Mouse (Mus musculus) CH12.LX (cell line): Measurements from ENCODE around the gene B3gnt7. TPM values are rescaled to one million over a fixed set of nuclear protein-coding genes. Genes with fewer than 3 reads are reported as not detected.

ENCODE experiments used
- DNase-seq: peaks from one replicate; pipeline ENCODE4 v3.0.0-alpha.2; 2013; ENCODE audit errors: extremely low read depth
- H3K27ac ChIP-seq: 2 replicates; pipeline ENCODE4 v1.5.1; 2012; ENCODE audit warnings: low read depth, mild to moderate bottlenecking, control low read depth, moderate library complexity; ENCODE audit not compliant: insufficient read depth
- H3K27me3 ChIP-seq: replicated peaks from 2 replicates; pipeline ENCODE3; 2012; ENCODE audit warnings: inconsistent platforms
- H3K36me3 ChIP-seq, 2 experiments: replicated peaks in 1 of 2; 2 replicates each; pipeline versions ENCODE3 to v1.6.1; 2012; ENCODE audit warnings: inconsistent platforms in 1 of 2, low read length in 1 of 2, mild to moderate bottlenecking in 1 of 2, mixed read lengths in 1 of 2, moderate library complexity in 1 of 2; ENCODE audit not compliant: control insufficient read depth in 1 of 2, insufficient read depth in 1 of 2
- H3K4me1 ChIP-seq, 2 experiments: 2 replicates each; pipeline ENCODE4 v1.6.1; 2012; ENCODE audit warnings: inconsistent platforms in 1 of 2, moderate library complexity in 1 of 2; ENCODE audit not compliant: insufficient read depth in 2 of 2, control insufficient read depth in 1 of 2
- H3K4me2 ChIP-seq: 2 replicates; pipeline ENCODE4 v1.6.1; 2012; ENCODE audit warnings: low read depth, mild to moderate bottlenecking, control low read depth; ENCODE audit not compliant: poor library complexity, insufficient read depth, severe bottlenecking
- H3K4me3 ChIP-seq, 3 experiments: fragments of 150-350 bp in 1 of 3; sonication (generic) in 1 of 3; replicated peaks in 1 of 3; 2 replicates each; pipeline versions ENCODE3 to v1.5.1; 2011 to 2012; ENCODE audit warnings: low read depth in 2 of 3, low read length in 2 of 3, mild to moderate bottlenecking in 2 of 3, moderate library complexity in 2 of 3, control low read depth in 1 of 3, improper control_type of control experiment in 1 of 3, inconsistent platforms in 1 of 3, mixed read lengths in 1 of 3; ENCODE audit not compliant: poor library complexity in 1 of 3
- H3K79me2 ChIP-seq: replicated peaks from 2 replicates; pipeline ENCODE4 v1.6.1; 2012; ENCODE audit warnings: mild to moderate bottlenecking, moderate library complexity; ENCODE audit not compliant: control insufficient read depth, poor library complexity, insufficient read depth, severe bottlenecking; ENCODE audit errors: extremely low read depth
- H3K9ac ChIP-seq: 2 replicates; pipeline ENCODE4 v1.6.1; 2012; ENCODE audit warnings: low read depth, mild to moderate bottlenecking, control low read depth, moderate library complexity; ENCODE audit not compliant: insufficient read depth
- H3K9me3 ChIP-seq: replicated peaks from 2 replicates; pipeline ENCODE3; 2012; ENCODE audit warnings: low read length, inconsistent platforms, mixed read lengths
- BHLHE40 ChIP-seq: IDR thresholded peaks from 2 replicates; pipeline ENCODE4 v1.6.1; 2011; ENCODE audit warnings: mild to moderate bottlenecking, low read depth, low read length, improper control_type of control experiment
- CHD1 ChIP-seq: IDR thresholded peaks from 2 replicates; pipeline ENCODE4 v1.6.1; 2012; ENCODE audit warnings: low read depth, low read length, improper control_type of control experiment, inconsistent platforms
- E2F4 ChIP-seq: IDR thresholded peaks from 2 replicates; pipeline ENCODE4 v1.6.1; 2011; ENCODE audit warnings: low read depth, low read length, improper control_type of control experiment; ENCODE audit not compliant: insufficient replicate concordance
- ETS1 ChIP-seq: conservative IDR thresholded peaks from 2 replicates; pipeline ENCODE4 v1.6.1; 2012; ENCODE audit warnings: low read depth, mild to moderate bottlenecking, inconsistent platforms, low read length, improper control_type of control experiment, moderate library complexity
- GABPA ChIP-seq: IDR thresholded peaks from 2 replicates; pipeline ENCODE4 v1.6.1; 2012; ENCODE audit warnings: low read depth, low read length, improper control_type of control experiment, inconsistent platforms; ENCODE audit not compliant: insufficient replicate concordance
- HCFC1 ChIP-seq: IDR thresholded peaks from 2 replicates; pipeline ENCODE4 v1.6.1; 2012; ENCODE audit warnings: low read depth, mild to moderate bottlenecking, inconsistent platforms, low read length, improper control_type of control experiment
- IRF4 ChIP-seq: IDR thresholded peaks from 2 replicates; pipeline ENCODE4 v1.6.1; 2014; ENCODE audit warnings: low read depth, mild to moderate bottlenecking, inconsistent platforms, low read length, improper control_type of control experiment
- JUN ChIP-seq: IDR thresholded peaks from 2 replicates; pipeline ENCODE4 v1.6.1; 2011; ENCODE audit warnings: low read depth, mild to moderate bottlenecking, low read length, improper control_type of control experiment, moderate library complexity; ENCODE audit not compliant: insufficient read depth
- JUND ChIP-seq: conservative IDR thresholded peaks from 2 replicates; pipeline ENCODE4 v1.6.1; 2011; ENCODE audit warnings: low read depth, low read length, improper control_type of control experiment
- MAFK ChIP-seq: IDR thresholded peaks from 2 replicates; pipeline ENCODE4 v1.6.1; 2011; ENCODE audit warnings: low read length, improper control_type of control experiment; ENCODE audit not compliant: insufficient replicate concordance
- MAX ChIP-seq: IDR thresholded peaks from 2 replicates; pipeline ENCODE4 v1.6.1; 2011; ENCODE audit warnings: low read length, improper control_type of control experiment
- MAZ ChIP-seq: IDR thresholded peaks from 2 replicates; pipeline ENCODE4 v1.6.1; 2012; ENCODE audit warnings: low read depth, mild to moderate bottlenecking, inconsistent platforms, low read length, improper control_type of control experiment, moderate library complexity
- MEF2A ChIP-seq: IDR thresholded peaks from 2 replicates; pipeline ENCODE4 v1.6.1; 2014; ENCODE audit warnings: low read depth, mild to moderate bottlenecking, inconsistent platforms, low read length, improper control_type of control experiment, borderline replicate concordance
- MYC ChIP-seq: IDR thresholded peaks from 2 replicates; pipeline ENCODE4 v1.6.1; 2011; ENCODE audit warnings: low read depth, mild to moderate bottlenecking, improper control_type of control experiment, low read length
- NELFE ChIP-seq: IDR thresholded peaks from 2 replicates; pipeline ENCODE4 v1.6.1; 2011; ENCODE audit warnings: low read depth, low read length, improper control_type of control experiment
- NRF1 ChIP-seq: IDR thresholded peaks from 2 replicates; pipeline ENCODE4 v1.6.1; 2014; ENCODE audit warnings: low read depth, mild to moderate bottlenecking, inconsistent platforms, low read length, improper control_type of control experiment, moderate library complexity
- PAX5 ChIP-seq: IDR thresholded peaks from 2 replicates; pipeline ENCODE4 v1.6.1; 2012; ENCODE audit warnings: low read length, inconsistent platforms, mixed read lengths
- POLR2A ChIP-seq: IDR thresholded peaks from 2 replicates; pipeline ENCODE4 v1.6.1; 2011; ENCODE audit warnings: low read depth, mild to moderate bottlenecking, improper control_type of control experiment, low read length
- POLR2AphosphoS2 ChIP-seq: IDR thresholded peaks from 2 replicates; pipeline ENCODE4 v1.6.1; 2011; ENCODE audit warnings: low read depth, low read length, improper control_type of control experiment
- RAD21 ChIP-seq: IDR thresholded peaks from 2 replicates; pipeline ENCODE4 v1.6.1; 2011; ENCODE audit warnings: low read depth, mild to moderate bottlenecking, low read length, improper control_type of control experiment, moderate library complexity
- RCOR1 ChIP-seq: conservative IDR thresholded peaks from 2 replicates; pipeline ENCODE4 v1.6.1; 2012; ENCODE audit warnings: low read depth, mild to moderate bottlenecking, inconsistent platforms, low read length, improper control_type of control experiment
- SMC3 ChIP-seq: IDR thresholded peaks from 2 replicates; pipeline ENCODE4 v1.6.1; 2011; ENCODE audit warnings: low read depth, low read length, improper control_type of control experiment
- TBP ChIP-seq: conservative IDR thresholded peaks from 2 replicates; pipeline ENCODE4 v1.6.1; 2011; ENCODE audit warnings: low read depth, low read length, improper control_type of control experiment
- TCF12 ChIP-seq: IDR thresholded peaks from 2 replicates; pipeline ENCODE4 v1.6.1; 2014; ENCODE audit warnings: low read depth, mild to moderate bottlenecking, inconsistent platforms, low read length, improper control_type of control experiment
- USF1 ChIP-seq: IDR thresholded peaks from 2 replicates; pipeline ENCODE4 v1.6.1; 2014; ENCODE audit warnings: low read depth, mild to moderate bottlenecking, inconsistent platforms, low read length, improper control_type of control experiment
- USF2 ChIP-seq: conservative IDR thresholded peaks from 2 replicates; pipeline ENCODE4 v1.6.1; 2011; ENCODE audit warnings: low read depth, low read length, improper control_type of control experiment
- ZC3H11A ChIP-seq: IDR thresholded peaks from 2 replicates; pipeline ENCODE4 v1.6.1; 2012; ENCODE audit warnings: low read depth, mild to moderate bottlenecking, inconsistent platforms, low read length, improper control_type of control experiment
- ZKSCAN1 ChIP-seq: IDR thresholded peaks from 2 replicates; pipeline ENCODE4 v1.6.1; 2012; ENCODE audit warnings: low read depth, inconsistent platforms, low read length, improper control_type of control experiment, borderline replicate concordance
- ZMIZ1 ChIP-seq: IDR thresholded peaks from 2 replicates; pipeline ENCODE4 v1.6.1; 2012; ENCODE audit warnings: low read depth, mild to moderate bottlenecking, inconsistent platforms, low read length, improper control_type of control experiment
- ZNF384 ChIP-seq: IDR thresholded peaks from 2 replicates; pipeline ENCODE4 v1.6.1; 2012; ENCODE audit warnings: low read depth, low read length, improper control_type of control experiment, inconsistent platforms
- dilution Hi-C: fragments of 300-500 bp; cut with MboI; formaldehyde crosslinking; loops from 2 replicates; pipeline ENCODE4 v1.14.3; 2020; ENCODE audit warnings: low sequenced_read_pairs; ENCODE audit not compliant: extremely low pct_unique_long_range_greater_than_20kb, extremely low pct_ligation_motif_present
- in situ Hi-C: fragments of 300-500 bp; cut with MboI; formaldehyde crosslinking; loops from 3 replicates; pipeline ENCODE4 v1.14.3; 2019; ENCODE audit warnings: low sequenced_read_pairs, low pct_ligation_motif_present, low pct_unique_long_range_greater_than_20kb, mixed read lengths
- polyA plus RNA-seq: library from polyadenylated mRNA; unstranded; fragments of >175 nt; gene quantifications from 2 replicates; pipeline ENCODE4 v1.2.1, GENCODE M21; 2012; ENCODE audit warnings: low read depth; ENCODE audit not compliant: insufficient read length
- total RNA-seq, 2 experiments: library from RNA; depleted of rRNA; stranded (reverse); fragments of 300-350 nt in 1 of 2; fragments of >200 nt in 1 of 2; gene quantifications; 2 replicates each; pipeline ENCODE4 v1.2.3; 2012 to 2014

Gene B3gnt7
- total and polyA plus RNA-seq, 3 experiments = 0.17 TPM; not detected in 2

DNA sequence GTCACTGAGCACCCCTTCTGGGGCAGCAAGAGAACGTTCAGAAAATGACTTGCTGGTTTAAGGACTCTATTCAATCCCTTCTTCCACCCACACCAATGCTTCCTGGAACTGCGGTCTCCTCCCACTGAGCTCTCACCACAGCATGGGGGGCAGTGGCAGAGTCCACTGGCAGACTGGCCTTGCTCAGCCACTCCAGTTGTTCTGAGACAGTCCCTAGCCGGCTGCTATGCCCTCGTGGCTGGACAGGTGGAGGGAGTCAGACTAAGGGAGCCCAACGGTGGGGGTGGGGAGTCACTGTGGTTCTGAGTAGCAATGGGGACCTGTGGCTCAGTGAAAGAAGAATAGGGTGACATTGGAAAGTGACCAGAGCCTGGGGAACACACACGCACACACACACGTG lies 1.9 kb upstream of the B3gnt7 start:
- in situ Hi-C loops = no loop called here
- DNase-seq = no peak
- Histone ChIP-seq H3K4me2 (no peak overlapping the region), H3K4me1 (peaks cover 16 to 25% of the 10 kb centered on the region in 2 experiments), H3K9me3 (no peaks in the 10 kb centered on the region), H3K9ac (no peak overlapping the region), H3K27me3 (no peaks in the 10 kb centered on the region), H3K79me2 (no peaks in the 10 kb centered on the region), H3K36me3 (no peaks in the 10 kb centered on the region), H3K4me3 (no peak overlapping the region), H3K27ac (no peak overlapping the region)
- TF ChIP-seq MAZ (no peak), RCOR1 (no peak), ZNF384 (no peak), MYC (no peak), GABPA (no peak), NRF1 (no peak), USF2 (no peak), RAD21 (no peak)
- dilution Hi-C loops = no loop called here

DNA sequence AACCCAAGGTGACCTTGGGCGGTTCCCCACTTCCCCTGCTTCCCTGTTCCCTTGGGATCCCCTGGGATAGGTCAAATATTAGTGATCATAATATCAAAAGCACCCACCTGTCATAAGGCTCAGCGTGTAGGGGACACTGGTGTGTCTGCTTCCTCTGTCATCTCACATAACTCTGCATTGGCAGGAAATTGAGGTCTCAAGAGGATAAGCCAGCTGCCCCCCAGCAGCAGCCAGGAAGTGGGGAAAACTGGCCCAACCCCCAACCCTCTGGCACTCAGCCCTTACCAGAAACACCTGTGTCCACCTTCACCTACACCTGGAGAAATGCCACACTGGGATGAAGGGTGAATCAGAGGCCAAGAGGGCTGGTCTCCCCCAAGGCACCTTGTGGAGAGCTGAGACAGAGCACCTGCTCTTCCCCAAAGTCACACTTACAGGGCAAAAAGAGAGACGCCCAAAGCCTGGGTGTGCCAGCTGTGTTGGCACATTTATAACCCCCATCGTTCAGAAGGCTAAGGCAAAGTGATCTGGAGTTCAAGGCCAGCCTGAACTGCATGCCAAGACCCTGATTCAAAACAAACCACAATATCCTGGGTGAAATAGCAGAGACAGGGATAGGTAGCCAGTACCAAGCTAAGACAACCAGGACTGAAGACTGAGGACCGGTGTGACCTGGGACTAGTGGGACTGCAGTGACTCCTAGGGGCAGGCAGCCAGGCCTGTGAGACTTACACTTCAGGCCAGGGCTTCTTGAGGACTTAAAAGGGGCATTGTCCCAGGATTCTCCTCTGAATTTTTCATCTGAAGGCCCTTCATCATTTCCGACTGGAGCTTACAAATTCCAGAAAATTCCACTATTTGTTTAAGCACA lies 1.2 kb upstream of the B3gnt7 start:
- Histone ChIP-seq H3K4me1 (peaks cover 16 to 25% of the 10 kb centered on the region in 2 experiments), H3K36me3 (no peaks in the 10 kb centered on the region), H3K9me3 (no peaks in the 10 kb centered on the region), H3K79me2 (no peaks in the 10 kb centered on the region), H3K4me3 (no peak overlapping the region), H3K4me2 (no peak overlapping the region), H3K9ac (no peak overlapping the region), H3K27ac (no peak overlapping the region), H3K27me3 (no peaks in the 10 kb centered on the region)
- in situ Hi-C loops (no loop called here), dilution Hi-C loops (no loop called here)
- DNase-seq = peak; percentile 31
- TF ChIP-seq SMC3 (peak; percentile 67), ZNF384 (no peak), RAD21 (peak; percentile 82), MYC (no peak), JUND (no peak), BHLHE40 (no peak), MAZ (no peak), POLR2A (no peak), JUN (no peak), NELFE (no peak), CHD1 (no peak), ETS1 (no peak), MAFK (no peak), NRF1 (no peak), USF1 (no peak), PAX5 (no peak), E2F4 (no peak), TBP (no peak), MEF2A (no peak), ZC3H11A (peak; percentile 15; the same call in 1 of the 2 replicates), ZMIZ1 (no peak), HCFC1 (no peak), ZKSCAN1 (no peak), POLR2AphosphoS2 (no peak), MAX (no peak), USF2 (no peak), IRF4 (0 out of 2 replicates have a peak, but pooled peaks have one; percentile 22), TCF12 (no peak), GABPA (no peak)
